Mouse (Mus musculus): ENCODE data around the gene Ccin. TPM values are rescaled to one million over a fixed set of nuclear protein-coding genes. Genes with fewer than 3 reads are reported as not detected.

The Ccin gene
- polyA plus RNA-seq, 1 experiment, result 0.04 TPM

DNA sequence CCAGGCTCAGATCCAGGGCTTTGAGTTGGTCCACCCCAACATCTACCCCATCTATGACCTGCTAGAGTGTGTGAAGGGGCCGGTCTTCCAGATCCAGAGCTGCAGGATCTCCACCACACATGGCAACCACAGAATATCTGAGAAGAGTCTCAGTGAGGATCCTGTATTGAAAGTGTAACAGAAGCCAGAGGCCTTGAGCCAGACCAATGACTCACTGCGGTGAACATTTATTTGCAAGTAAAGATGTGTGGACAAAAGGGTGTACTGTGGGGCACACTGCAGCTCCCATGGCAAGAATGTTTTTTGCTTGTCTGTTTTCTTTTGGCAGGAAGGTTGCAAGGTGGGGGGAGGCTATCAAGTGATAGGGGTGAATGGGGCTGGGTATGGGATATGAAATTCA, 35.7 kb upstream of the Ccin start:
- no peaks in the 10 kb centered on the region for H3K27me3 ChIP-seq (ENCODE audit: control insufficient read depth, insufficient read depth, insufficient read length)
- no peak overlapping the region for H3K4me3 ChIP-seq (ENCODE audit: insufficient read depth, poor library complexity, severe bottlenecking)
- H3ac ChIP-seq (ENCODE audit: control insufficient read depth, insufficient read length, low read depth), result no peak overlapping the region
- H3K36me3 ChIP-seq (ENCODE audit: control insufficient read depth, insufficient read depth), result no peaks in the 10 kb centered on the region
- no peak for TF ChIP-seq USF1 (IDR thresholded peaks at IDR 0.05; ENCODE audit: low read depth)
- no peak for TF ChIP-seq CTCF (IDR thresholded peaks at IDR 0.05; ENCODE audit: control insufficient read depth, insufficient read depth, insufficient read length)
- no peak for TF ChIP-seq MYOG (IDR thresholded peaks at IDR 0.05; ENCODE audit: control insufficient read depth, extremely low read depth, insufficient read length)
- no peak for TF ChIP-seq MYOD1 (IDR thresholded peaks at IDR 0.05; ENCODE audit: control insufficient read depth, insufficient read length, low read depth)
- no peak for TF ChIP-seq CEBPB (IDR thresholded peaks at IDR 0.05; ENCODE audit: low read depth)
- TF ChIP-seq FOSL1 (IDR thresholded peaks at IDR 0.05; ENCODE audit: insufficient read depth, low read length, poor library complexity, severe bottlenecking), result no peak
- TF ChIP-seq MAX (IDR thresholded peaks at IDR 0.05), result no peak
- no peaks in the 10 kb centered on the region for H3K79me3 ChIP-seq (ENCODE audit: low read depth)
- H3K79me2 ChIP-seq (ENCODE audit: control insufficient read depth, insufficient read depth), result no peaks in the 10 kb centered on the region

DNA sequence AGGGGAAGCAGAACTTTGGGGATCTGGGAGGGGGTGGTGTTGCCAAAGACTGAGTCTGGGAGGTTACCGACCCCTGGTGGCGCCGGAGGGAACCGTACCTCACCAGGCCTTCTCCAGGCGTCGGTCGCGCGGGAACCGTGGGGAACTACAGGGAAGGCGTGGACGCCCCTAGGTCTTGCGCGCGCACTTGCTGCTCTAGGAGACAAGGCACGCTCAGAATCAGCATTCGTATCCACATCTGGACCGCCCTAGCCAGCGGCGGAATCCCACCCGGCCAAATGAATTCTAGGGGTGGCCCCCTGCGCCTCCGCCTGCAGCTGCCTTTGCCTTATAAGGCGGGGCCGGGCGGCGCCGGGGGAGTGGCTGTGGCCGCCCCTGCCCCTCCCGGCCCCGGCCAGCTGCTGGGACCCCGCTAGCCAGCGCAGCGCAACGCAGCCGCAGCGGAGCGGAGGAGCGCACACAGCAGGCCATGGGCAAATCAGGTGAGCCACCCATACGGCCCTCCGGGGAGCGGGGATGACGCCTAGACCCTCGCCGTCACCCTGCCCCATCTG, 25.9 kb upstream of the Ccin start, which contains the start of gene Glipr2:
Gene Glipr2, plus strand, starts transcription at position 110 of the 554 bp plus-strand sequence.
- peaks cover 6% of the 10 kb centered on the region for H3K36me3 ChIP-seq (ENCODE audit: control insufficient read depth, insufficient read depth)
- H3K79me2 ChIP-seq (ENCODE audit: control insufficient read depth, insufficient read depth), result peaks cover 47% of the 10 kb centered on the region
- peak within 1 kb of the TSS; percentile 86 for H3ac ChIP-seq (ENCODE audit: control insufficient read depth, insufficient read length, low read depth)
- peaks cover 28% of the 10 kb centered on the region for H3K79me3 ChIP-seq (ENCODE audit: low read depth)
- peak within 1 kb of the TSS; percentile 60 for H3K4me3 ChIP-seq (ENCODE audit: insufficient read depth, poor library complexity, severe bottlenecking)
- TF ChIP-seq USF1 (IDR thresholded peaks at IDR 0.05; ENCODE audit: low read depth) (no peak), MYOG (IDR thresholded peaks at IDR 0.05; ENCODE audit: control insufficient read depth, extremely low read depth, insufficient read length) (no peak), MAX (IDR thresholded peaks at IDR 0.05) (peak; percentile 38), CTCF (IDR thresholded peaks at IDR 0.05; ENCODE audit: control insufficient read depth, insufficient read depth, insufficient read length) (peak; percentile 87), MYOD1 (IDR thresholded peaks at IDR 0.05; ENCODE audit: control insufficient read depth, insufficient read length, low read depth) (no peak), CEBPB (IDR thresholded peaks at IDR 0.05; ENCODE audit: low read depth) (no peak), FOSL1 (IDR thresholded peaks at IDR 0.05; ENCODE audit: insufficient read depth, low read length, poor library complexity, severe bottlenecking) (no peak)
- no peaks in the 10 kb centered on the region for H3K27me3 ChIP-seq (ENCODE audit: control insufficient read depth, insufficient read depth, insufficient read length)

DNA sequence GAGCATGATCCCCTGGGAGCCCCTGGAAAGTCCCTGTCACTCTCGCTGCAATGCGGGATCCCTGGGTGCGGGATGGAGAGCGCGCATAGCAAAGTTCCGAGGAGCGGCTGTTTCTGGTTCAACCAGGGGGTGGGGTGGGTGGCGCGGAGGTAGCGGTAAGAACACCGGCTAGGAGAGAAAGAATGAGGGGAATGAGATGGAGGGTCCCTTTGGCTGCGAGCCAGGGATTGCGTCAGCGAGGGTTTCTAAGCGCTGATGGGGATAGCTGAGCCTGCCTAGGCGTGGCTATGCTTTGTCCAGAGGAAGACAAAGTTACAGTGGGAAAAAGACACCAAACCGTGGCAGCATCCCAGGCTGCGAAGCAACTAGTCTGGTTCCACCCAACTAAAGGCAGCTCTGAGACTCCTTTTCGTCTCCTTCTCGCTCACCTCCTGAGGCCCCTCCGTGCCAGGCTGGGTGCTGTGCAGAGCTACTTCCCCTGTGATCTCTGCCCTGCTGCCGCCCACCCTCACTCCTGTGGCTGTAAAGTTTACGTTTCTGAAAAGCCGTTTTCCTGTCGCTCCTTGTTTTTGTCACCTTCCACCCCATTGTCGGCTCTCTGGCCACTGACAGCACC, 25.3 kb upstream of the Ccin start:
- TF ChIP-seq FOSL1 (IDR thresholded peaks at IDR 0.05; ENCODE audit: insufficient read depth, low read length, poor library complexity, severe bottlenecking) (no peak), USF1 (IDR thresholded peaks at IDR 0.05; ENCODE audit: low read depth) (no peak), CEBPB (IDR thresholded peaks at IDR 0.05; ENCODE audit: low read depth) (peak; percentile 78), CTCF (IDR thresholded peaks at IDR 0.05; ENCODE audit: control insufficient read depth, insufficient read depth, insufficient read length) (no peak)
- Histone ChIP-seq H3K79me2 (ENCODE audit: control insufficient read depth, insufficient read depth) (peaks cover 53% of the 10 kb centered on the region), H3K36me3 (ENCODE audit: control insufficient read depth, insufficient read depth) (peaks cover 6% of the 10 kb centered on the region), H3ac (ENCODE audit: control insufficient read depth, insufficient read length, low read depth) (peak overlapping the region; percentile 86), H3K79me3 (ENCODE audit: low read depth) (peaks cover 34% of the 10 kb centered on the region), H3K27me3 (ENCODE audit: control insufficient read depth, insufficient read depth, insufficient read length) (no peaks in the 10 kb centered on the region), H3K4me3 (ENCODE audit: insufficient read depth, poor library complexity, severe bottlenecking) (peak overlapping the region; percentile 60)

DNA sequence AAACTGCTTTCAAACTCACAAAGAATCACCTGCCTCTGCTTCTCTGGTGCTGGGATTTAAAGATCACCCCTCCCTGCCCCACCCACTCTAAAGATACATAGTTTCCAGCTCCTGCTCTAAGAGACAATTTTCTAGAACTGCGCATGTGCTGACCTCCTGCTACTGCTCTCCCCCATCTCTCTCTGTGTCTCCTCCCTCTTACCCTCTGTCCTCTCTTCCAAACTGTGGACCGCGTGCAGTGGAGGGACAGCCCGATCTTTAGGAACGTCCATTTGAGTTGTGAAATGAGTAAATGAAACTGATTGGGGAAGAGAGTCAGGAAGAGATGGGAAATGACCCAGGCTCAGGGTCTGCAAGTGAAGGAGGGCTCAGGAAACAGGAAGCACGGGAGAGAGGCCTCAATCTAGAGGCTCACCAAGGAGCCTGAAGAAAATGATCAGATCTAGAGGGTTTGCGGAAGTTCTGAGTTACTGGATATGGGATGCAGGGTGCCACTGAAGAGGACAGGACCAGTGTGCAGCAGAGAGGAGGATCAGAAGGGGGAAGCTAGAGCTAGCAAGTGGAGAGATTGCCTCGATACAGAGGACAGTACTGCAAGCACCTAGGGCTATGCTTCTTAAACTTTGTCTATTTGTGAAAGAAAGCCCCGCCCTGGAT, 23.6 kb upstream of the Ccin start:
- Histone ChIP-seq H3ac (ENCODE audit: control insufficient read depth, insufficient read length, low read depth) (peak overlapping the region; percentile 49), H3K27me3 (ENCODE audit: control insufficient read depth, insufficient read depth, insufficient read length) (no peaks in the 10 kb centered on the region), H3K4me3 (ENCODE audit: insufficient read depth, poor library complexity, severe bottlenecking) (no peak overlapping the region), H3K36me3 (ENCODE audit: control insufficient read depth, insufficient read depth) (peaks cover 6% of the 10 kb centered on the region), H3K79me2 (ENCODE audit: control insufficient read depth, insufficient read depth) (peaks cover 70% of the 10 kb centered on the region), H3K79me3 (ENCODE audit: low read depth) (peaks cover 45% of the 10 kb centered on the region)
- TF ChIP-seq CTCF (IDR thresholded peaks at IDR 0.05; ENCODE audit: control insufficient read depth, insufficient read depth, insufficient read length), result no peak
- no peak for TF ChIP-seq MAX (IDR thresholded peaks at IDR 0.05)
- TF ChIP-seq MYOD1 (IDR thresholded peaks at IDR 0.05; ENCODE audit: control insufficient read depth, insufficient read length, low read depth), result no peak
- TF ChIP-seq USF1 (IDR thresholded peaks at IDR 0.05; ENCODE audit: low read depth), result no peak
- no peak for TF ChIP-seq CEBPB (IDR thresholded peaks at IDR 0.05; ENCODE audit: low read depth)
- TF ChIP-seq MYOG (IDR thresholded peaks at IDR 0.05; ENCODE audit: control insufficient read depth, extremely low read depth, insufficient read length), result no peak
- no peak for TF ChIP-seq FOSL1 (IDR thresholded peaks at IDR 0.05; ENCODE audit: insufficient read depth, low read length, poor library complexity, severe bottlenecking)

DNA sequence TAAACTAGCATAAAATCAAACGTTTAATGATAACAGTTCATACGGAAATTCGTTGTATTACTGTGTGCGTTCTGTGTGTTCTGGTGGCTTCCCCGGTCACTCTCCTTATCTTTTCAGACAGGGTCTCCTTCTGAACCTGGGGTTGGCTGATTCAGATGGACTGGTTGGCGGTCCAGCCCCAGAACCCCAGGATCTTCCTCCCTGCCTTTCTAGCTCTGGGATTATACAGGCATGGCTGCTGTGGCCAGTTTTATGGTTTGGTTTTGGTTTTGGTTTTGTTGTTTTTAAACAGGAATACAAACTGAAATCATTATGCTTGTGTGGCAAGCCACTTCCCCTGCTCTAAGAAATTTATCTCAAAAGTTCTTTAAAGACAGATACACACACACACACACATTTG, 23.1 kb upstream of the Ccin start:
- Histone ChIP-seq H3K79me3 (ENCODE audit: low read depth) (peaks cover 46% of the 10 kb centered on the region), H3K27me3 (ENCODE audit: control insufficient read depth, insufficient read depth, insufficient read length) (no peaks in the 10 kb centered on the region), H3K36me3 (ENCODE audit: control insufficient read depth, insufficient read depth) (peaks cover 6% of the 10 kb centered on the region), H3K4me3 (ENCODE audit: insufficient read depth, poor library complexity, severe bottlenecking) (no peak overlapping the region), H3ac (ENCODE audit: control insufficient read depth, insufficient read length, low read depth) (no peak overlapping the region), H3K79me2 (ENCODE audit: control insufficient read depth, insufficient read depth) (peaks cover 75% of the 10 kb centered on the region)
- TF ChIP-seq MAX (IDR thresholded peaks at IDR 0.05) (no peak), CEBPB (IDR thresholded peaks at IDR 0.05; ENCODE audit: low read depth) (no peak), MYOG (IDR thresholded peaks at IDR 0.05; ENCODE audit: control insufficient read depth, extremely low read depth, insufficient read length) (no peak), USF1 (IDR thresholded peaks at IDR 0.05; ENCODE audit: low read depth) (no peak), MYOD1 (IDR thresholded peaks at IDR 0.05; ENCODE audit: control insufficient read depth, insufficient read length, low read depth) (no peak), CTCF (IDR thresholded peaks at IDR 0.05; ENCODE audit: control insufficient read depth, insufficient read depth, insufficient read length) (no peak), FOSL1 (IDR thresholded peaks at IDR 0.05; ENCODE audit: insufficient read depth, low read length, poor library complexity, severe bottlenecking) (no peak)
